Mouse (Mus musculus): ENCODE measurements around the gene Card14.

GRCm38 (mm10) chr11:119338271-119339059, 30.9 kb downstream of the Card14 start:
- TF ChIP-seq CTCF (IDR thresholded peaks at IDR 0.05): no peak
- no peak for TF ChIP-seq EP300 (IDR thresholded peaks at IDR 0.05)
